Mouse (Mus musculus) G1E-ER4 (cell line): Measurements from ENCODE around the gene Vmn1r17. TPM values are rescaled to one million over a fixed set of nuclear protein-coding genes. Genes with fewer than 3 reads are reported as not detected.
"Not testable (repeated sequence)": the region's sequence is repeated elsewhere in the genome, so short reads cannot be mapped to it uniquely, and the experiment has no call there.

ENCODE experiments used
- GATA1 ChIP-seq: IDR thresholded peaks from one replicate; pipeline ENCODE4 v1.8.0; 2012; ENCODE audit warnings: low read length, inconsistent platforms
- polyA plus RNA-seq: library from polyadenylated mRNA; stranded (reverse); fragments of >175 nt; gene quantifications from 2 replicates; pipeline ENCODE4 v1.2.3, GENCODE M21; 2012

The Vmn1r17 gene
- polyA plus RNA-seq, result not detected in 2 replicates

- TF ChIP-seq GATA1, result no peak
Measured at GRCm38 (mm10) chr6:57363627-57364026, at the start of gene Vmn1r17. Gene Vmn1r17, minus strand, starts transcription at chr6:57363727.

- TF ChIP-seq GATA1, result not testable (repeated sequence)
Measured at GRCm38 (mm10) chr6:57403480-57403879, 40.0 kb upstream of the Vmn1r17 start, which contains the start of gene Vmn1r19. Gene Vmn1r19, plus strand, starts transcription at chr6:57403780.

- TF ChIP-seq GATA1, result no peak
Measured at GRCm38 (mm10) chr6:57395683-57396082, 32.2 kb upstream of the Vmn1r17 start, which contains the start of gene Vmn1r18. Gene Vmn1r18, minus strand, starts transcription at chr6:57395783.

GRCm38 (mm10) chr6:57367496-57367895, 4.0 kb upstream of the Vmn1r17 start:
- no peak for TF ChIP-seq GATA1

GRCm38 (mm10) chr6:57356864-57357263, 6.7 kb downstream of the Vmn1r17 start:
- TF ChIP-seq GATA1, result no peak

GRCm38 (mm10) chr6:57329394-57329793, 34.1 kb downstream of the Vmn1r17 start, which contains the start of gene Vmn1r16:
Gene Vmn1r16, minus strand, starts transcription at chr6:57329494.
- no peak for TF ChIP-seq GATA1

GRCm38 (mm10) chr6:57326176-57326575, 37.4 kb downstream of the Vmn1r17 start:
- TF ChIP-seq GATA1, result no peak

Other genes with a start within 250 kb of the Vmn1r17 start
- not detected in 2 replicates for gene Vmn1r11, start 230.3 kb downstream of the Vmn1r17 start, polyA plus RNA-seq
- not detected in 2 replicates for gene Vmn1r12, start 206.8 kb downstream of the Vmn1r17 start, polyA plus RNA-seq
- gene Vmn1r13, start 160.4 kb downstream of the Vmn1r17 start, polyA plus RNA-seq, result not detected in 2 replicates
- not detected in 2 replicates for gene Vmn1r14, start 132.0 kb downstream of the Vmn1r17 start, polyA plus RNA-seq
- gene Vmn1r15, start 105.8 kb downstream of the Vmn1r17 start, polyA plus RNA-seq, result not detected in 2 replicates
- gene Vmn1r16, start 34.2 kb downstream of the Vmn1r17 start, polyA plus RNA-seq, result not detected in 2 replicates
- gene Vmn1r18, start 32.1 kb upstream of the Vmn1r17 start, polyA plus RNA-seq, result not detected in 2 replicates
- gene Vmn1r19, start 40.1 kb upstream of the Vmn1r17 start, polyA plus RNA-seq, result not detected in 2 replicates
- not detected in 2 replicates for gene Vmn1r20, start 65.2 kb upstream of the Vmn1r17 start, polyA plus RNA-seq
- gene Ppm1k, start 171.7 kb upstream of the Vmn1r17 start, polyA plus RNA-seq, result not detected in 2 replicates
- 0.12 TPM in 1 of 2 replicates, not detected in the other for gene Herc6, start 217.3 kb upstream of the Vmn1r17 start, polyA plus RNA-seq